Mouse (Mus musculus): ENCODE results near the gene Slc9a9. TPM values are rescaled to one million over a fixed set of nuclear protein-coding genes. Genes with fewer than 3 reads are reported as not detected.

The Slc9a9 gene
- polyA plus RNA-seq, 1 experiment = 6.1 TPM

- DNase-seq (ENCODE audit: low spot score) = no peak
These were observed 12.6 kb downstream of the Slc9a9 start for GRCm38 (mm10) chr9:94682260-94682659.

DNA sequence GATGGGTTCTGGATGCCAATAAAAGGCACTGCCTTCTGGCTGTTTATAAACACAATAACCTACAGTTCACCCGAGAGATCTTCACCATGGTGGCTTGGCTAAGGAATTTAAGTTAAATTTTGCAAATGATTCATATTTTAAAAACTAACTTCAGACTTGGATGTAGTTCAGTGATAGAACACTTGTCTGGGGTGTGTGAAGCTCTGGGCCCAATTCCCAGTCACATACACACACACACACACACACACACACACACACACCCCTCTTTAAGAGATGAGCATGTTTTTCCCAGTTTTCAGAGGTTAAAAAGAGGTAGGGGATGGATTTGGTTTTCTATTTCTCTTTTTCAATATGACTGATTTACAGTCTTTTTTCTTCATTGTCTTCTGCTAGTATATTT is 15.9 kb downstream of the Slc9a9 start:
- DNase-seq (ENCODE audit: low spot score) = no peak

GRCm38 (mm10) chr9:94686380-94686779 is 16.7 kb downstream of the Slc9a9 start:
- no peak for DNase-seq (ENCODE audit: low spot score)

DNA sequence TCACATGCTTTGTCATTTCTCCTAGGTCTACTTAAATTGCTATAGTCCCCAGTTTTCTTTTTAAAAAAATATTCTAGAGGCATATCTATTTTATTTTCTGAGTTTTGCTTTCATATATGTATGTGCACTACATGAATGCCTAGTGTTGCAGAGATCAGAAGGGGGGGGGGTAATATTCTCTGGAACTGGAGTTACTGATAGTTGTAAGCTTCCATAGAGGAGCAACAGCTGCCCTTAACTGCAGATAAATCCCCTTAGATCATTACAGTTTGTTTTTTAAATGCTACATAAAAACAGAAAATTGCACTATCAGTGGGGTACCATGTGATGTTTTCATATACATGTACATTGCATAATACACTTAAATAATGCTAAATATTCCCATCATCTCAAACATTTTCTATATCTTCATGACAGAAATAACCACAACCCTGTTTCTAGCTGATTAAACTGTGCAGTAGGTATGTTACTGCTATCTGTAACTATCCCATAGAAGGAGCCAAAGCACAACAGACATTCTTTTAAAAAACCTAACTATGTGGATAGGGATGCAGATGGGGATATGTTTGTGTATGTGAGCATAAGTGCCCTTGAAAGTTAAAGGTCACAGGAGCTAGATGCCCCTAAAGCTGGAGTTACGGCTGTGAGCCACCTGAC is 17.6 kb downstream of the Slc9a9 start:
- no peak for DNase-seq (ENCODE audit: low spot score)

GRCm38 (mm10) chr9:94691311-94692087 is 21.8 kb downstream of the Slc9a9 start:
- no peak for DNase-seq (ENCODE audit: low spot score)

DNA sequence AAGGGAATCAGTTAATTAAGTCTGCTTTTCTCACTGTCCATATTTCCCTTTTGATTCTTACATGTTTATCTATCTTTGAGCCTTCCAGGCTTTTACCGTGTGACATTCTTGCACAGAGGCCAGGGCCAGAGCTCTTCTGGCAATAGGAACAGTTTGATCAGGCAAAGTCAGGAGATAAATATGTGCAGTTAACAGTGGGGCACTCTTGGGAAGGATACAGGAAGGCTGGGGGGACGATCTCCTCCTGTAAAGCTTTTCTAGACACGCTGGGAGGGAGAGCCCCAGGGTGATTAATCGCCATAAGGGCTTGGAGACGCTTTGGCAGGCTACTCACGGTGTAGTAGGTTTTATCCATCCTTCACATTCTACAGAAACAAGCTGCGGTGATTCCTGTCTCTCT is 22.4 kb downstream of the Slc9a9 start:
- no peak for DNase-seq (ENCODE audit: low spot score)

- no peak for DNase-seq (ENCODE audit: low spot score)
These were observed 24.5 kb downstream of the Slc9a9 start for GRCm38 (mm10) chr9:94694243-94694642.

DNA sequence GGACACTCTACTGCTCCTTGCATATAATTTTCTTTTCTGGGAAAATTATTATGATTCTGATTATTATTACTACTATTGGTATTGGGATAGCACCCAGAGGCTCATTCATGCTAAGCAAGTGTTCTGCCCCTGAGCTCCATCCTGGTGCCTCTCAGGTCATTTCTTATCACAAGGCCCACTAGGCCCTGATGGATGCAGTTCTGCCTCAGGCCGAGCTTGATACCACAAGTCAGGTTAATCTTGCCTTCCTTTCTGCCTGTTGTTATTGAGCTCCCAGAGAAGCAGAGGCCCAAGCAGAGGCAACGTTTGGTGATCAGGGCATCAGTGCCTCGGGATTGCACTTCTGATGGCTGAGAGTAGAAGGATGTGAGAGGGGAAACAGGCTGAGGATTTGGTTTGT is 25.3 kb downstream of the Slc9a9 start:
- no peak for DNase-seq (ENCODE audit: low spot score)

DNA sequence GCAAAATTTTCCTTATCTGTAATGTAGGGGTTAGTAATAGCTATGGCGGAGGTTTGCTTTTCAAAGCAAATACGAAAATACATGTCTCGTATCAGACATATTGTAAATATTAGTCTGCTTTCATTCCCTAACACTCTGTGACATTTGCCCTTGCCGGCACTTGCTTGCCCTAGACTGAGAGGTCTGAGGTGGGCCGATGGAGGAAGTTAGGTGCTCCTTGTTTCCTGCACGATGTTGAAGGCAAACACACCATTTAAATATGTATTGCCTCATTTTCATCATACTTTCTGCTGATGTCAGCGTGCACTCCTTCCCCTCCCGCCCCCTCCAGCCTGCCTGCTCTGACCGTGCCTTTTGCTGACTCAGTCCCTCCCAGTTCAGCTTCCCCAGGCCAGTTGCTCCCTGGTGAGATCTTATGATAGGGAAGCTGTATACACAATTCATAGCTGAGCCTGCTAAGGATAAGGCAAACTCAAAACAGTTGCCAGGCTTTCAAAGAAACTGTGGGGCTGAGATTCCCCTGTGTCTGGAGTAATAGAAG is 26.9 kb downstream of the Slc9a9 start:
- DNase-seq (ENCODE audit: low spot score) = no peak

- no peak for DNase-seq (ENCODE audit: low spot score)
These were observed 28.5 kb downstream of the Slc9a9 start for GRCm38 (mm10) chr9:94698175-94698574.

DNA sequence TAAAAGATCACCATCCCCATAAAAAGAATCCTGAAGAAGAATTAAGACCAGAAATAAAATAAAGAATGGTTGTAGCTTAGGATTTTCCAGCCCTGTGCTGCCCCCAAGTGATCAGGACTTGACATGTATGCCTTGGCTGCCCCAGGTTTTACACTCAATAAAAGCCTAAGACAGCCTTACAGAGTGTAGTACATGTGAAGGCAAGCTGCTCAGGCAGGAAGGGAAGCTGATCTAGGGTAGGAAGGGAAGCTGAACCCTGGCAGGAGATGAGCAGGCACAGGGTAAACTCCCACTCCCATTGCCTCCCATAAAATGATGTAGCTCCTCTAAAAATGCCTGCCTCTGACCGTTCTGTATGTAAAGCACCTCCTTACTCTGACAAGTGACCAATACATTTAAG is 30.8 kb downstream of the Slc9a9 start:
- no peak for DNase-seq (ENCODE audit: low spot score)

- no peak for DNase-seq (ENCODE audit: low spot score)
These were observed 31.6 kb downstream of the Slc9a9 start for GRCm38 (mm10) chr9:94701193-94701869.

DNA sequence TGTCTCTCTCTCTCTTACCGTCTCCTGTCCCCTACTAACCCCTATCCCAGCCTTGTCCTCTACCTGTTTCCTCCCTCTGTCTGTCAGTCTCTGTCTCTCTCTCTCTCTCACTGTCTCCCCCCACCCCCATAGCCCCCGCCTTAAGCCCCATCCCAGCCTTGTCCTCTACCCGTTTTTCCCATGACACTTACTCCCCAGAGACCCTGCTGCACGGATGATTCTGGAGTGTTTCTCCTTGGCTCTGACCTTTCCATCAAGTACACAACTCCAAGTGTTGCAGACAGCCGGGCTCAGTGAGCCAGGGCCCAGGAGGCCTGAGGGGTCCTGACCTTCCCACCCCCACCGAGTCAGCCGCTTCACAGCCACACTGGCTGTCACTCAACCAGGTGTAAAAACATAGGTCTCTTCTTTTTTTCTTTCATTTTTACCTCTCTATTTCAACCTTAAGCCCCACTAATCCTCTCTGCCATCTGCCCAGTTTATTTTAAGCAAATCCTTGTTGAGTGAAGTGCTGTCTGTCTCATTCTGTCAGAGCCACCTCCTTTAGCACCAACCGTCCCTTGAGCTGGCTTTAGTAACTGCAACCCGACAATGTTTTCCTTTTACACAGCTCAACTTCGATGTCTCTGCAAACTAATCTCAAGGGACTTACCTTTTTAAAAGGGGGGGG is 32.4 kb downstream of the Slc9a9 start:
- no peak for DNase-seq (ENCODE audit: low spot score)

GRCm38 (mm10) chr9:94704986-94705757 is 35.5 kb downstream of the Slc9a9 start:
- no peak for DNase-seq (ENCODE audit: low spot score)

- no peak for DNase-seq (ENCODE audit: low spot score)
These were observed 36.0 kb downstream of the Slc9a9 start for GRCm38 (mm10) chr9:94705758-94706026.

GRCm38 (mm10) chr9:94712084-94712483 is 42.4 kb downstream of the Slc9a9 start:
- no peak for DNase-seq (ENCODE audit: low spot score)

GRCm38 (mm10) chr9:94716695-94717094 is 47.0 kb downstream of the Slc9a9 start:
- no peak for DNase-seq (ENCODE audit: low spot score)

DNA sequence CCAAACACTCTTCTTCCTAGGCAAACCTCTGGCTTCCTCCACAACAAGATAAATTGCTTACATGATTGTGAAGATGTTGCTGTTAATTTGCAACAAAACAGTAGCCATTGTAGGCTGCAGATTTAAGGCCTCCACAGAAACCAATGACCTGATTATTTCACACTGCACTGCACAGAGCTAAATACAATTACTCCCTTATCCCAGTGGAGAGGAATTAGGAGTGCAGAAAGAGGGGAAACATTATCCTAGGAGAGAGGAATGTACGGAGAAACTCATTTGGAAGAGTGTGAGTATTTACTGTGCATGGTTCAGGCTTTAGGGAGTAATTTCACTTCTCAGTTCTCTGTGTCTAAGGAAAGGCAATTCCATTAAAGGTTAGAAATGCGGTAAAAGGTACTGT is 53.9 kb downstream of the Slc9a9 start:
- no peak for DNase-seq (ENCODE audit: low spot score)

- DNase-seq (ENCODE audit: low spot score) = no peak
These were observed 55.4 kb downstream of the Slc9a9 start for GRCm38 (mm10) chr9:94725121-94725520.

DNA sequence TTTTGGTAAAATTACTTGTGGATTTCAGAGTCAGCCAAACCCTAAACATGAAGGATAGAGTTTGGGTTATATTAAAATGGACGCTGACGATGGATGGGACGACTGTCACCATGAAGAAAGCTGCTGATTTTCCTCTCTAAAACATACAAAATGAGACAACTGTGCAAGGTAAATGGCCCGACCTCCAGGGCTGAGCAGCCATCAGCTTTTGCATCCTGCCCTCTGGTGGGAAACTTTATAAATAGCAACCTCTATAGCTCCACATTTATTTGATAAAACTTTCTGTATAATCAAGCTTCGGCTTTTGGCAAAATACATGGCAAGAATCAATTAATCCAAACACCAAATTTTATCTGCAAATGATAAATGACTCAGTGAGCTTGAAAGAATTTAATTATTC is 57.7 kb downstream of the Slc9a9 start:
- no peak for DNase-seq (ENCODE audit: low spot score)

DNA sequence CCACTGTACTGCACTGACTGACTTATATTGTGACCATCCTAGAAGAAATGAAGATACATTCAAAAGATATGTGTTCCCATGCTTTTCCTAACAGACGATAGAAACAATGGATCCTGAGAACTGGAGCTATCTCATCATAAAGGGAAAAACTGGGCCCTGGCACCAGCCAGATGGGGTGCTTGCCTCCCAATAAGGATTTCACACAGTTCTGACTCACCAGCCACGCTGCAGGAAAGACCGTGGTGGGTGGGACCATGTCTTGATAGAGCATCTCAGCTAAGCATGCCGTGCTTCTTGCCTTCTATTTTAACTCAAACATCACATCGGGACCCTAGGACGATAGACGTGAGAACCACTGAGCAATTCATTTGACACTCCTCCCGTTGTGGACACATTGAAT is 60.7 kb downstream of the Slc9a9 start:
- DNase-seq (ENCODE audit: low spot score) = no peak

- no peak for DNase-seq (ENCODE audit: low spot score)
These were observed 62.4 kb downstream of the Slc9a9 start for GRCm38 (mm10) chr9:94732136-94732535.
